Comparison of ENCODE assay signal across 10 mouse cellular contexts in genomic region chr4:31012006-31012405, GRCm38 (mm10).
"Had no signal": no experiment of that assay in that cellular context is flagged by ENCODE, and none has a peak within 500 bp of the region (broad histone marks: within the 10 kb centered on the region; RNA-seq: fewer than 3 reads in every experiment).

No protein-coding gene starts in this region.

- ATAC-seq: liver, postnatal 0 days; lung, postnatal 0 days; midbrain, embryonic 16.5 days had no signal

- DNase-seq: liver, postnatal 0 days; lung, adult 2 months; lung, postnatal 4 days; midbrain, embryonic 14.5 days; right cerebral cortex, postnatal 14 days; thymus, adult 2 months; thymus, postnatal 25 days; thymus, postnatal 4 days had no signal
